Mouse (Mus musculus) cortical plate, adult 2 months (tissue): ENCODE data around the gene Ift57.

Experiments
- CTCF ChIP-seq: fragments of 200-500 bp; IDR thresholded peaks from 2 replicates; pipeline ENCODE4 v1.5.1; 2011; ENCODE audit warnings: mild to moderate bottlenecking, control low read depth, low read length; ENCODE audit not compliant: insufficient read depth; ENCODE audit errors: extremely low read depth
- POLR2A ChIP-seq: fragments of 200-500 bp; IDR thresholded peaks from 2 replicates; pipeline ENCODE4 v1.6.1; 2011; ENCODE audit warnings: mild to moderate bottlenecking, low read length, control low read depth; ENCODE audit not compliant: insufficient read depth; ENCODE audit errors: extremely low read depth

- TF ChIP-seq CTCF (no peak), POLR2A (no peak)
These were observed 48.3 kb downstream of the Ift57 start for GRCm38 (mm10) chr16:49747360-49747759.
